Mouse (Mus musculus): ENCODE results near the gene Sobp.
A peak's percentile ranks its signal among the peaks of the same experiment; 100 is the strongest.

Gene Sobp

DNA sequence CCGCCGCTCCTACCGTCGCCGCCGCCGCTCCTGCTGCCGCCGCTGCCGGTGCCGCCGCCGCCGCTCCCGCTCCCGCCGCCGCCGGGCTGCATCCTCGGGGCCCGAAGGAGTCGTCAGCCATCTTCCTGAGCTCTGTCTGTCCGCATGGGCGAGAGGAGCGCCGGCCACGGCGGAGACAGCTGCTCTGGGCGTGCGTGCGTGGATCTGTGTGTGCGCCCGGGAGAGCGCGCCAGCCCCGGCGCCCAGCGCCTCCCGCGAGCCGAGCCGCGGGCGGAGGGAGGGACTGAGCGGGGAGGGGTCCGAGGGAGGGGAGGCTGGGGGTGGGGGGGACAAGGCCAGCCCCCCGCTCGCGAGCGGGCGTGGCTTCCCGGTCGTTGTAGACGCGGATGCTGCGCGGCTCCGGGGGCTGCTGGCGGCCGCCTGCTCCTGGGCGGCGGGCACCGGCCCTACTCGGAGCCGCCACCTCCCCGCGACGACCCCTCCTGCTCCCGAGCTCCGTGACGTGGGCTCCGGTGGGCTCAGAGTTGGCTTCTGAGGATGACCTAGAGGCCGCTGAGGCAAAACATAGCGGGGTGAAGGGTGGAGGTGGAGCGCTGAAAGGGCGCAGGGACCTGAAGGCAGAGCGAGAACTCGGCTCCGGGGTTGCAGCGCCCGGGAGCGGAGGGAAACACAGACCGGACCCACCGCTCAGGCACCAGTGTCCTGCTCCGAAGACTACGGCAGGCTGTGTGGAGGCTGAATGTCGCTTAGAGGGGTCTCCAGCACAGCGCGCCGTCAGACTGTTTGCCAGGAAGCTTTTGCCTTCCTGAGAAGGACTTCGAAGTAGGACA lies at the start of gene Sobp, which contains the start of gene 9030612E09Rik:
Gene Sobp, minus strand, starts transcription at position 205 of the 830 bp plus-strand sequence.
Gene 9030612E09Rik, plus strand, starts transcription at position 379 of the 830 bp plus-strand sequence.
- DNase-seq (ENCODE audit: low spot score), result no peak

- no peak for DNase-seq (ENCODE audit: low spot score)
Observed at GRCm38 (mm10) chr10:43223391-43223790, 49.1 kb upstream of the Sobp start.

GRCm38 (mm10) chr10:43221659-43222058 lies 47.3 kb upstream of the Sobp start:
- no peak for DNase-seq (ENCODE audit: low spot score)

DNA sequence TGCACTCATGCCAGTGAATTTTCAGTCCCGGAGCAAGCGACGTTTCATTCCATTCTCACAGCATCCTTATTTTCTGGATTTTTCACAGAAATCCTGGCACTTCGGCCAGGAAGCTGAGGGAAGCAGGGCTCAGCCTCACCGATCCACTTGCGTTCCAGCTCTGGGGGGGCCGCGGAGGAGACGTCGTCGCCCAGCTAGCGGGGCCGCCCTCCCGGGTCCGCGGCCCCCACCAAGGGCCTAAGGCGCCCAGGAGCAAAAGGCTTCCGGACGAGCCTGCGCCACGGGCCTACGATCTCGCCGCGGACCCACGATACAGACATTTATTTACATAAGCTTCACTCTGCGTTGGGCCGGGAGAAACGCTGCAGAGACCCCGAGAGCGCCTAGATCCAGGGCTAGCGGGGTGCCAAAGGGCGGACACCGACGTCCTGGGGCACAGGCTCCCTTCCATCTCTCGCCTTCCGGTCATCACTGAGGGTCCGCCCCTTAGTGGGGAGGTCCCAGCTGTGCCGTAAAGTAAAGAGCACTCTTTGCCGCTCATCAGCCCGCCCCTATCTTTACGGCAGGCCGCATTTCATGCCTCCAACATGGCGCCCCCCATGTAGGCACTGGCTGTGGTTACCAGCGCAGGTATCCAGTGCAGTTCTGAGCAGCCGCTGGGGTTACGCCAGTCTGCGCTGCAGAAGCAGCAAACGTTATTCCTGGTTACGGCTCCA lies 46.7 kb upstream of the Sobp start, which contains the start of gene Pdss2:
Gene Pdss2, plus strand, starts transcription at position 577 of the 716 bp plus-strand sequence.
- peak; percentile 82 for DNase-seq (ENCODE audit: low spot score)

DNA sequence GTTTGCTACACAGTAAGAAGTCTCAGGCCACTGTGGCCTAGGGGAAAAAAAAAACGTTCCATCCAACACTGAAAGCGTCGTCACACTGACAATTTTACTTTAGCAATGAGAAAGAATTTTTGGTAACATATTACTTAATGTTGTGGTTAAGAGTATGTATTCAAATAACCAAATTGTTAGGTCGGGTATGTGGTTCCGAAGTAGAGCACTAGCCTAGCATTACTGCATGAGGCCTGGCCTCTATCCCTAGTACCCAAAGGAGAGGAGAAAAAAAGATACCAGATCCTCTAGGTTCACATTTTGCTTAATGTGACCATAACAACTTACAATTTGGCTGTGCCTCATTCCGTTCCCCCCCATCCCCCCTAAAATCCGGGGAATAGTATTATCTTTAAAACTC lies 46.1 kb upstream of the Sobp start:
- no peak for DNase-seq (ENCODE audit: low spot score)

- no peak for DNase-seq (ENCODE audit: low spot score)
Observed at GRCm38 (mm10) chr10:43217361-43217900, 43.1 kb upstream of the Sobp start.

- DNase-seq (ENCODE audit: low spot score), result no peak
Observed at GRCm38 (mm10) chr10:43211866-43212265, 37.5 kb upstream of the Sobp start.

GRCm38 (mm10) chr10:43203865-43204264 lies 29.5 kb upstream of the Sobp start:
- DNase-seq (ENCODE audit: low spot score), result no peak

DNA sequence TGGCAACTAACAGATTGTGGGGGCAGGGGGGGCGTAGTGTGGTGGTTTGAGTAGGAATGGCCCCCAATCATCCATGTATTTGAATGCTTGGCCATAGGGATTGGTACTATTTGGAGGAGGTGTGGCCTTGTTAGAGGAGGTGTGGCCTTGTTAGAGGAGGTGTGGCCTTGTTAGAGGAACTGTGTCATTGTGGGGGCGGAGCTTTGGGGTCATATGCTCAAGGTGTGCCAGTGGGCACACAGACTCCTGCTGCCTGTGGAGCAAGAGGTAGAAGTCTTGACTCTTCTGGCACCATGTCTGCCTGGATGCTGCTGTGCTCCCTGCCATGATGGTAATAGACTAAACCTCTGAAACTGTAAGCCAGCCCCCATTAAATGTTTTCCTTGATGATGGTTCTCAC lies 25.9 kb upstream of the Sobp start:
- no peak for DNase-seq (ENCODE audit: low spot score)

- DNase-seq (ENCODE audit: low spot score), result no peak
Observed at GRCm38 (mm10) chr10:43180313-43180912, 6.1 kb upstream of the Sobp start.

DNA sequence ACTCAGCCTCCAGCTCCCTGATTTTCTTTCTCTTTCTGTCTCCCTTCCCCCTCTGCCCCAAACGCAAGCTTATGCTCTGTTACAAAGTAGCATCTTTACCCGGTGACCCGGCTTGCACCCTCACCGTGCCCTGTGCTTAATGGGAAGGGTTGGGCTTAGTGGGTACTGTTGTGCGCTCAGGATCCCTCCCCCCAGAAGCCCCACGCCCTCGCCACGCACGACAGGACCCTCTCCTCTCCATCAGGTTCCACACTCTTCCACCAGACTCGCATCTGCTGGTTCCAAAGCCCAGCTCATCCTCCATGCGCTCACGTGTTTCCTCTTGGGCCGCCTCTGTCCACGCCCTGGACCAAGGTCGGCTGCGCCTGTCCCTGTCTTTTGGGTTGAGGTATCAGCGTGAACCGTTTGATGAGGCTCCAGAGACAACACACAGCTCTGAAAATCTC lies 849 bp upstream of the Sobp start:
- DNase-seq (ENCODE audit: low spot score), result no peak

GRCm38 (mm10) chr10:43173828-43174325 lies 453 bp downstream of the Sobp start:
- DNase-seq (ENCODE audit: low spot score), result no peak

- DNase-seq (ENCODE audit: low spot score), result no peak
Observed at GRCm38 (mm10) chr10:43173141-43173827, 1.0 kb downstream of the Sobp start.

- DNase-seq (ENCODE audit: low spot score), result no peak
Observed at GRCm38 (mm10) chr10:43172554-43172953, 1.8 kb downstream of the Sobp start.

DNA sequence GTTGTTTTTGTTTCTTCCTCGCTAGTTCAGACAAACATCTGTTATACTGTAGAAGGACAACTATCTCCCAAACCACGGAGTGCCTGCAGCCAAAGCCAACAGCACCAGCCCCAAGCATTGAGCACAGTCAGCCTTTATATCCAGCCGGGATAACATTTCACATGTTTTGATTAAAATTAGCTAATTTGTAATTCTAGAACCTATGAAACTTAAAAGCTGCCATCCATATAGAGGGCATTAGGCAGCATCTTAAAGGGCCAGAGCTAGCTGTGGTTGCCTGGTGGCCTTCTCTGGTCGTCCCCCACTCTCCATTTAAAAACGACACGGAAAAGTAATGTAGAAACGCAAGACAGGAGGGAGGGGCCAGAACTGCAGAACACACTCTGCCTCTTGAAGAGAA lies 2.3 kb downstream of the Sobp start:
- DNase-seq (ENCODE audit: low spot score), result no peak

- DNase-seq (ENCODE audit: low spot score), result no peak
Observed at GRCm38 (mm10) chr10:43171106-43171505, 3.2 kb downstream of the Sobp start.

DNA sequence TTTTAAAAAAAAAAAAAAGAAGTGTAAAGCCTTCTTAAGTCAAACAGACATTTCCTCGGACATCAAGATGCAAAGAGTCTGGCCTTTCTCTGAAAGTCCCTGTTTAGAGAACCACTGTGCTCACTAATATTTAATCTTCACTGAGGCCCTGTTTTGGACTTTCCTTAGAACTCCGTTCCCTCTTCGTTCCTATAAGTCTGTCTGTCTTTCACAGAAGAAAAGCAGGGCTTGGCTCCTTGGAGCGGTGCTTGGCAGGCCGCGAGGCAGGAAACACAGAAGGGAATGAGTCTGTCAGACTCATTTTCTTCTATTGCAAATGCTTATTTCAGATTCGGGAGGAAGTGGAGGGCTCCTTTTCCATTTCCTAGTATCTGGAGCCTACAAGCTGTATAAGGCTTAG lies 5.5 kb downstream of the Sobp start:
- DNase-seq (ENCODE audit: low spot score), result no peak

GRCm38 (mm10) chr10:43166817-43167216 lies 7.5 kb downstream of the Sobp start:
- no peak for DNase-seq (ENCODE audit: low spot score)

- DNase-seq (ENCODE audit: low spot score), result no peak
Observed at GRCm38 (mm10) chr10:43166146-43166545, 8.2 kb downstream of the Sobp start.

DNA sequence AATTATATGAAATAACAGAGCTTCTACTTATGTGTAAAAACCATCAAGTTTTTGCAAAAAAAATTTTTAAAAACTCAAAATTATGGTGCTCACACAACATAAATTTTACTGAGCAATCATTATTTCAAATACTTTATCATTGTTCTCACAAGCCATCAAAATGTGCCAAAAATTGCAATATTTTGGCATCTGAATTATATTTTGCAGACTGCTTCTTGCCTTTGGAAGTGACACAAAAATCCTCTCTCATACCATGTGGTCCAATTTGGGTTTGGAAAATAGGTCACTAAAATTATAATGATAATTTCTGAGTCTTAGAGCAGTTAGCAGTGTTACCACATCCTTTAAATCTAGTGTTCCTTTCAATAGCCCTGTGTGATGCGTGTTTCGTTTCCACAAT lies 9.9 kb downstream of the Sobp start:
- no peak for DNase-seq (ENCODE audit: low spot score)

GRCm38 (mm10) chr10:43162318-43162717 lies 12.0 kb downstream of the Sobp start:
- DNase-seq (ENCODE audit: low spot score), result no peak

DNA sequence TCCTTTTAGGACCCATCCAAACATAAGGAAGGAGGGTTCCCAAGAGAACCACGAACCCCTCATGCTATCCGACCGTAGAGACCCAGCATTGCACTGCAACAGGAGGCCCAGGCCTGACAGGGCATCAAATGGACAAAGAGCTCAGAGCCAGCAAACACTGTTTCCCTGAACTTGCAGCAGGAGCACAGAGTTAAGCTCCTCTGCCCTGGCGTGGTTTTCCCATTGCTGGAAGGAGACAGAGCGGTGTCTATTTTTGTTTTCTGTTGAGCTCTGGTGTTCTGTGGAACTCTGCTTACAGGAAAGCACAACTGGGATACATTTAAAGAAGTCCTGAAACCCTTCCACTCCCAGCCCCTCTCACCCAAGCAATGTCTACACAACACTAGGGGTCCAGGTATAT lies 15.0 kb downstream of the Sobp start:
- no peak for DNase-seq (ENCODE audit: low spot score)
